Mouse (Mus musculus): Measurements from ENCODE around the gene Rpp40.

- TF ChIP-seq CTCF (IDR thresholded peaks at IDR 0.05; ENCODE audit: low read depth, low read length) (no peak), GATA1 (IDR thresholded peaks at IDR 0.05; ENCODE audit: borderline replicate concordance, low read length) (no peak), GATA2 (IDR thresholded peaks at IDR 0.05; ENCODE audit: borderline replicate concordance, low read depth, low read length) (no peak), TAL1 (conservative IDR thresholded peaks at IDR 0.05; ENCODE audit: low read depth, low read length) (no peak)
Measured at GRCm38 (mm10) chr13:35949814-35950455, 43.8 kb upstream of the Rpp40 start.

Data from G1E (cell line).